Mouse (Mus musculus) bone marrow macrophage, adult 2 months (primary cell): ENCODE data around the gene C1qbp. TPM values are rescaled to one million over a fixed set of nuclear protein-coding genes. Genes with fewer than 3 reads are reported as not detected.

ENCODE experiments used
- H3K27ac ChIP-seq: 2 replicates; pipeline ENCODE4 v1.5.1; 2012; ENCODE audit warnings: low read depth, low read length; ENCODE audit not compliant: insufficient read depth
- H3K4me1 ChIP-seq: 2 replicates; pipeline ENCODE4 v1.6.1; 2012; ENCODE audit warnings: low read length; ENCODE audit not compliant: control insufficient read depth, insufficient read depth
- H3K4me3 ChIP-seq: 2 replicates; pipeline ENCODE4 v1.5.1; 2012; ENCODE audit warnings: mild to moderate bottlenecking, low read length, moderate library complexity; ENCODE audit not compliant: insufficient read depth
- CTCF ChIP-seq: IDR thresholded peaks from 2 replicates; pipeline ENCODE4 v1.5.1; 2012; ENCODE audit warnings: low read depth, mild to moderate bottlenecking, low read length, moderate library complexity
- POLR2A ChIP-seq: IDR thresholded peaks from 2 replicates; pipeline ENCODE4 v1.6.1; 2012; ENCODE audit warnings: mild to moderate bottlenecking, low read depth, low read length, borderline replicate concordance
- polyA plus RNA-seq: library from polyadenylated mRNA; stranded (reverse); fragments of >200 nt; gene quantifications from 2 replicates; pipeline ENCODE4 v1.2.4, GENCODE M21; 2012; ENCODE audit not compliant: missing spikeins, insufficient read depth, insufficient read length

The C1qbp gene
- polyA plus RNA-seq, 1 experiment = 49.8 TPM

DNA sequence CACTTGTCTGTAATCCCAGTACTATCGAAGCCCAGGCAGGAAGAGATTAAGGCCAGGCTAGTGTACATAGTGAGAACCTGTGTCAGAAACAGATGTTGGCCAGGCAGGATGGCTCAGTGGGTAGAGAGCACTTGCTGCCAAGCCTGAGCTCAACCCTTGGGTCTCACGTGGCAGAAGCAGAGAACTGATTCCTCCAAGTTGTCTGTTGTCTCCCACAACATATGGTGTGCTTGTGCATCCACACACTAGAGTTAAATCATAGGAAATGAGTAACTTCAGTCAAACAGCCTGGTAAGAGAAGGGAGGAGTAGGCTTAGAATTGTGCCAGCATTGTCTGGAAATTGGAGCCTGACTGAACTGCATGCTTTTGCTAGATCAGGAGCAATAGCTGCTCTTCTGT is 7.6 kb downstream of the C1qbp start:
- no peak for TF ChIP-seq CTCF
- TF ChIP-seq POLR2A = no peak
- Histone ChIP-seq H3K4me1 (peaks cover 18% of the 10 kb centered on the region), H3K4me3 (no peak overlapping the region)

GRCm38 (mm10) chr11:70973947-70974346 is 8.9 kb downstream of the C1qbp start:
- H3K4me1 ChIP-seq = peaks cover 8% of the 10 kb centered on the region
- no peak overlapping the region for H3K4me3 ChIP-seq
- no peak overlapping the region for H3K27ac ChIP-seq
- TF ChIP-seq CTCF = no peak
- TF ChIP-seq POLR2A = no peak

More for the DNA sequence above, 7.6 kb downstream of the C1qbp start:
- H3K27ac ChIP-seq = no peak overlapping the region

GRCm38 (mm10) chr11:70972586-70972985 is 10.2 kb downstream of the C1qbp start:
- H3K4me3 ChIP-seq = no peak overlapping the region
- TF ChIP-seq POLR2A = no peak
- TF ChIP-seq CTCF = no peak
- peaks cover 7% of the 10 kb centered on the region; the same call in 1 of the 2 replicates for H3K4me1 ChIP-seq
- H3K27ac ChIP-seq = no peak overlapping the region

- TF ChIP-seq POLR2A (no peak), CTCF (no peak)
- peak overlapping the region; percentile 83 for H3K27ac ChIP-seq
- H3K4me3 ChIP-seq = peak overlapping the region; percentile 91
- H3K4me1 ChIP-seq = peaks cover 7% of the 10 kb centered on the region; the same call in 1 of the 2 replicates
Measured at GRCm38 (mm10) chr11:70970560-70971540, 12.0 kb downstream of the C1qbp start.

- no peak for TF ChIP-seq CTCF
- no peak for TF ChIP-seq POLR2A
- Histone ChIP-seq H3K4me1 (peaks cover 7% of the 10 kb centered on the region; the same call in 1 of the 2 replicates), H3K4me3 (peak within 1 kb of the TSS; percentile 97), H3K27ac (peak within 1 kb of the TSS; percentile 83)
Measured at GRCm38 (mm10) chr11:70969821-70970559, 12.8 kb downstream of the C1qbp start, which contains the start of the genes Nup88 and Rpain. Gene Nup88, minus strand, starts transcription at chr11:70969973. Gene Rpain, plus strand, starts transcription at chr11:70970213.

- TF ChIP-seq POLR2A (no peak), CTCF (no peak)
- peak overlapping the region; percentile 97 for H3K4me3 ChIP-seq
- H3K27ac ChIP-seq = peak overlapping the region; percentile 75
- H3K4me1 ChIP-seq = peaks cover 11% of the 10 kb centered on the region
Measured at GRCm38 (mm10) chr11:70969271-70969794, 13.5 kb downstream of the C1qbp start.

GRCm38 (mm10) chr11:70964222-70964907 is 18.5 kb downstream of the C1qbp start:
- TF ChIP-seq POLR2A (no peak), CTCF (no peak)
- no peak overlapping the region for H3K27ac ChIP-seq
- H3K4me3 ChIP-seq = no peak overlapping the region
- peaks cover 12% of the 10 kb centered on the region for H3K4me1 ChIP-seq

- H3K4me3 ChIP-seq = no peak overlapping the region
- H3K4me1 ChIP-seq = peaks cover 7% of the 10 kb centered on the region
- TF ChIP-seq POLR2A (no peak), CTCF (no peak)
- H3K27ac ChIP-seq = no peak overlapping the region
Measured at GRCm38 (mm10) chr11:70960786-70961554, 21.9 kb downstream of the C1qbp start.

- H3K4me3 ChIP-seq = no peak overlapping the region
- TF ChIP-seq POLR2A (no peak), CTCF (no peak)
- no peak overlapping the region for H3K27ac ChIP-seq
- no peaks in the 10 kb centered on the region for H3K4me1 ChIP-seq
Measured at GRCm38 (mm10) chr11:70954711-70955110, 28.1 kb downstream of the C1qbp start.
